Mouse (Mus musculus) erythroblast, embryonic 14.5 days (primary cell): ENCODE results near the gene Rtn4rl1.

ENCODE experiments used
- GATA1 ChIP-seq: IDR thresholded peaks from 2 replicates; pipeline ENCODE4 v1.6.1; 2012; ENCODE audit warnings: low read length, inconsistent platforms, mixed read lengths
- TAL1 ChIP-seq: IDR thresholded peaks from 3 replicates; pipeline ENCODE4 v1.6.1; 2012; ENCODE audit warnings: low read length, inconsistent platforms, mixed read lengths

DNA sequence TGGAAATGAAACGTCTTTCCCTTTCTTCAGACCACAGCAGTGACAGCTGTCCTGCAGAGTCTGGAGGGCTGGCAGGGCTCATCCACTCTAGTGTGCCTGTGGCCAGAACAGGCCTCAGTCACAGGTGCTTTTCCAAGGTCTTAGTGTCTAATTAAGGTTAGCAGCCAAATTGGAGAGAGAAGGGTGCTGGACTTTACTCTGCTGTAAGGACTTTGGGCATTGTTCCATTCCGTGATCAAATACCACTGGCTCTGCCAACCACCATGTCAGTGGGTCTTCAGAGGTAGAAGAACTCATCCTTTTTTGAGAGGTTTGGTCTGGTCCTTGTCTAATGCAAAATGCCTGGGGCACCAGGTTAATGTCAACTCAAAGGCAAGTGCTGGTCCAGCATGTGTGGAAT, 95.5 kb downstream of the Rtn4rl1 start:
- no peak for TF ChIP-seq GATA1
- no peak for TF ChIP-seq TAL1
